Mouse (Mus musculus) cerebellum, adult 2 months (tissue): ENCODE data around the gene Hmgn5.

ENCODE experiments used
- CTCF ChIP-seq: fragments of 200-500 bp; IDR thresholded peaks from 2 replicates; pipeline ENCODE4 v1.5.1; 2011; ENCODE audit warnings: low read depth, mild to moderate bottlenecking, control low read depth, low read length, moderate library complexity, borderline replicate concordance; ENCODE audit not compliant: insufficient read depth
- POLR2A ChIP-seq: fragments of 200-500 bp; IDR thresholded peaks from 2 replicates; pipeline ENCODE4 v1.6.1; 2011; ENCODE audit warnings: low read length, control low read depth, borderline replicate concordance; ENCODE audit not compliant: insufficient read depth

DNA sequence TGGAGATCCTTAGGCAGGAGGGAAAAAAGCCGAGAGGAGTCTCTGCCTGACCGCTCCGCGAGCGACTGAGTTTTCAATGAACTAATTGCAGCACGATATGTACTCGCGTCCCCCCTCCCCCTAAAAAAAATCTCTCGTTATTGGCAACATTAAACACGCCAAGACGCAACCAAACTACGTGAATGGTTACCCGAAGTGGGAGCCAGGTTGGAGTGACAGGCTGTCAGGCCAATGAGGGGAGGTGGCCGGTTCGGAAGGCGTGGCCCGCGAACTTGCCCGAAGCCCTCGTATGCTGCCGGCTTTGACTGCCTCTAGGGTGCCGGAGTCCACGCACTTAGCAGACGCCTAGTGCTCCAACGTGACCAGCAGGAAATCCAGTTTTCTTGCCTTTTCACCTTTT is at the start of gene Hmgn5:
- TF ChIP-seq POLR2A, result no peak
- TF ChIP-seq CTCF, result no peak
